Mouse (Mus musculus) CH12.LX (cell line): Measurements from ENCODE around the gene Chrm4. TPM values are rescaled to one million over a fixed set of nuclear protein-coding genes. Genes with fewer than 3 reads are reported as not detected.

ENCODE experiments used
- DNase-seq: peaks from one replicate; pipeline ENCODE4 v3.0.0-alpha.2; 2013; ENCODE audit errors: extremely low read depth
- H3K27ac ChIP-seq: 2 replicates; pipeline ENCODE4 v1.5.1; 2012; ENCODE audit warnings: low read depth, mild to moderate bottlenecking, control low read depth, moderate library complexity; ENCODE audit not compliant: insufficient read depth
- H3K27me3 ChIP-seq: replicated peaks from 2 replicates; pipeline ENCODE3; 2012; ENCODE audit warnings: inconsistent platforms
- H3K36me3 ChIP-seq, 2 experiments: replicated peaks in 1 of 2; 2 replicates each; pipeline versions ENCODE3 to v1.6.1; 2012; ENCODE audit warnings: inconsistent platforms in 1 of 2, low read length in 1 of 2, mild to moderate bottlenecking in 1 of 2, mixed read lengths in 1 of 2, moderate library complexity in 1 of 2; ENCODE audit not compliant: control insufficient read depth in 1 of 2, insufficient read depth in 1 of 2
- H3K4me1 ChIP-seq, 2 experiments: 2 replicates each; pipeline ENCODE4 v1.6.1; 2012; ENCODE audit warnings: inconsistent platforms in 1 of 2, moderate library complexity in 1 of 2; ENCODE audit not compliant: insufficient read depth in 2 of 2, control insufficient read depth in 1 of 2
- H3K4me2 ChIP-seq: 2 replicates; pipeline ENCODE4 v1.6.1; 2012; ENCODE audit warnings: low read depth, mild to moderate bottlenecking, control low read depth; ENCODE audit not compliant: poor library complexity, insufficient read depth, severe bottlenecking
- H3K4me3 ChIP-seq, 3 experiments: fragments of 150-350 bp in 1 of 3; sonication (generic) in 1 of 3; replicated peaks in 1 of 3; 2 replicates each; pipeline versions ENCODE3 to v1.5.1; 2011 to 2012; ENCODE audit warnings: low read depth in 2 of 3, low read length in 2 of 3, mild to moderate bottlenecking in 2 of 3, moderate library complexity in 2 of 3, control low read depth in 1 of 3, improper control_type of control experiment in 1 of 3, inconsistent platforms in 1 of 3, mixed read lengths in 1 of 3; ENCODE audit not compliant: poor library complexity in 1 of 3
- H3K79me2 ChIP-seq: replicated peaks from 2 replicates; pipeline ENCODE4 v1.6.1; 2012; ENCODE audit warnings: mild to moderate bottlenecking, moderate library complexity; ENCODE audit not compliant: control insufficient read depth, poor library complexity, insufficient read depth, severe bottlenecking; ENCODE audit errors: extremely low read depth
- H3K9ac ChIP-seq: 2 replicates; pipeline ENCODE4 v1.6.1; 2012; ENCODE audit warnings: low read depth, mild to moderate bottlenecking, control low read depth, moderate library complexity; ENCODE audit not compliant: insufficient read depth
- H3K9me3 ChIP-seq: replicated peaks from 2 replicates; pipeline ENCODE3; 2012; ENCODE audit warnings: low read length, inconsistent platforms, mixed read lengths
- MAFK ChIP-seq: IDR thresholded peaks from 2 replicates; pipeline ENCODE4 v1.6.1; 2011; ENCODE audit warnings: low read length, improper control_type of control experiment; ENCODE audit not compliant: insufficient replicate concordance
- MAX ChIP-seq: IDR thresholded peaks from 2 replicates; pipeline ENCODE4 v1.6.1; 2011; ENCODE audit warnings: low read length, improper control_type of control experiment
- MAZ ChIP-seq: IDR thresholded peaks from 2 replicates; pipeline ENCODE4 v1.6.1; 2012; ENCODE audit warnings: low read depth, mild to moderate bottlenecking, inconsistent platforms, low read length, improper control_type of control experiment, moderate library complexity
- MYC ChIP-seq: IDR thresholded peaks from 2 replicates; pipeline ENCODE4 v1.6.1; 2011; ENCODE audit warnings: low read depth, mild to moderate bottlenecking, improper control_type of control experiment, low read length
- POLR2A ChIP-seq: IDR thresholded peaks from 2 replicates; pipeline ENCODE4 v1.6.1; 2011; ENCODE audit warnings: low read depth, mild to moderate bottlenecking, improper control_type of control experiment, low read length
- RCOR1 ChIP-seq: conservative IDR thresholded peaks from 2 replicates; pipeline ENCODE4 v1.6.1; 2012; ENCODE audit warnings: low read depth, mild to moderate bottlenecking, inconsistent platforms, low read length, improper control_type of control experiment
- SMC3 ChIP-seq: IDR thresholded peaks from 2 replicates; pipeline ENCODE4 v1.6.1; 2011; ENCODE audit warnings: low read depth, low read length, improper control_type of control experiment
- UBTF ChIP-seq: IDR thresholded peaks from 2 replicates; pipeline ENCODE4 v1.6.1; 2012; ENCODE audit warnings: low read depth, mild to moderate bottlenecking, inconsistent platforms, low read length, improper control_type of control experiment, moderate library complexity
- USF2 ChIP-seq: conservative IDR thresholded peaks from 2 replicates; pipeline ENCODE4 v1.6.1; 2011; ENCODE audit warnings: low read depth, low read length, improper control_type of control experiment
- ZC3H11A ChIP-seq: IDR thresholded peaks from 2 replicates; pipeline ENCODE4 v1.6.1; 2012; ENCODE audit warnings: low read depth, mild to moderate bottlenecking, inconsistent platforms, low read length, improper control_type of control experiment
- dilution Hi-C: fragments of 300-500 bp; cut with MboI; formaldehyde crosslinking; loops from 2 replicates; pipeline ENCODE4 v1.14.3; 2020; ENCODE audit warnings: low sequenced_read_pairs; ENCODE audit not compliant: extremely low pct_unique_long_range_greater_than_20kb, extremely low pct_ligation_motif_present
- in situ Hi-C: fragments of 300-500 bp; cut with MboI; formaldehyde crosslinking; loops from 3 replicates; pipeline ENCODE4 v1.14.3; 2019; ENCODE audit warnings: low sequenced_read_pairs, low pct_ligation_motif_present, low pct_unique_long_range_greater_than_20kb, mixed read lengths
- polyA plus RNA-seq: library from polyadenylated mRNA; unstranded; fragments of >175 nt; gene quantifications from 2 replicates; pipeline ENCODE4 v1.2.1, GENCODE M21; 2012; ENCODE audit warnings: low read depth; ENCODE audit not compliant: insufficient read length
- total RNA-seq, 2 experiments: library from RNA; depleted of rRNA; stranded (reverse); fragments of 300-350 nt in 1 of 2; fragments of >200 nt in 1 of 2; gene quantifications; 2 replicates each; pipeline ENCODE4 v1.2.3; 2012 to 2014

Gene Chrm4
- total and polyA plus RNA-seq, 3 experiments, result 10.0 to 15.1 (median 14.4) TPM

DNA sequence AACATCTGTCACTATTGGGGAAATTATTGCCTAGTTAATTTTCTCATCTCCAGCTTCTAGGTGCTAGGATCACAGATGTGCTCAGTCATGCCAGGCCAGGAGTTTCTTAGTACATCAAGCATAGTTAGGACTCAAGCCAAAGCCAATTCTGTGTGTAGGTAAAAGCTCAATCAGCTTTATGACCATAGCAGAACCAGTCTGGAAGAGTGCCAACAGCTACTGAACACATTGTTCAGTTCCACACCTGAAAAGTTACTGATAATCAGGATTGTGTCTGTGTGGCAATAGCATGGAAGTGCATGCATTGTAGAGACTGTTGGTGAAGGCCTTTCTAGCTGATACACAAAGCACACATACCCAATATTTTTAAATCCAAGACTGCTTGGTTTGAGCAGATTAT, 29.1 kb upstream of the Chrm4 start:
- Histone ChIP-seq H3K4me2 (no peak overlapping the region), H3K4me3 (no peak overlapping the region), H3K9me3 (no peaks in the 10 kb centered on the region), H3K79me2 (no peaks in the 10 kb centered on the region), H3K4me1 (no peaks in the 10 kb centered on the region), H3K9ac (no peak overlapping the region), H3K36me3 (peaks cover 15 to 71% of the 10 kb centered on the region in 2 experiments), H3K27me3 (no peaks in the 10 kb centered on the region), H3K27ac (no peak overlapping the region)
- no peak for DNase-seq
- TF ChIP-seq RCOR1 (no peak), MAX (no peak)
- in situ Hi-C loops (no loop called here), dilution Hi-C loops (no loop called here)

DNA sequence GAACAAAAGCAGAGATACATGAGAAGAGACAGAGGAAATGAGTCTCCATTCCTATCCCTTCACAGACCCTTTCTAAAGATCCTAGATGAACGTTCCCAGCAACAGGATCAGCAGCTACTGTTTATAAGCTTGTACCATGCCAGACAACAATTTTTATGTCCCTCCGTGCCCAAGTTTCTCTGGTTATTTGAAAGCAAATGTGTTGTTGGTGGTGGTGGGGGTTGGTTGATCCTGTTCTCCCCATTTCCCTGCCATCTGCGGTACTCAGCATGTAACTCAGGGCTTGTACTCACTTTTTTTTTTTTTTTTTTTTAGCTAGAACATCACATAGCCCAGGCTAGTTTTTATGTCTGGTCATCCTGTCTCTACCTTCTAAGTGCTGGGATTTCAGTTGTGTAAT, 27.9 kb upstream of the Chrm4 start:
- TF ChIP-seq MYC (no peak), MAFK (no peak), ZC3H11A (no peak), POLR2A (no peak)
- TF ChIP-seq, all 38 proteins: peak for 0
- dilution Hi-C loops (no loop called here), in situ Hi-C loops (no loop called here)
- no peak overlapping the region for H3K9ac ChIP-seq
- H3K27me3 ChIP-seq, result no peaks in the 10 kb centered on the region
- no peak overlapping the region for H3K4me3 ChIP-seq
- H3K79me2 ChIP-seq, result no peaks in the 10 kb centered on the region
- H3K27ac ChIP-seq, result no peak overlapping the region
- H3K36me3 ChIP-seq, result peaks cover 17 to 71% of the 10 kb centered on the region in 2 experiments
- no peak overlapping the region for H3K4me2 ChIP-seq
- no peaks in the 10 kb centered on the region for H3K9me3 ChIP-seq
- no peak for DNase-seq
- no peaks in the 10 kb centered on the region for H3K4me1 ChIP-seq

DNA sequence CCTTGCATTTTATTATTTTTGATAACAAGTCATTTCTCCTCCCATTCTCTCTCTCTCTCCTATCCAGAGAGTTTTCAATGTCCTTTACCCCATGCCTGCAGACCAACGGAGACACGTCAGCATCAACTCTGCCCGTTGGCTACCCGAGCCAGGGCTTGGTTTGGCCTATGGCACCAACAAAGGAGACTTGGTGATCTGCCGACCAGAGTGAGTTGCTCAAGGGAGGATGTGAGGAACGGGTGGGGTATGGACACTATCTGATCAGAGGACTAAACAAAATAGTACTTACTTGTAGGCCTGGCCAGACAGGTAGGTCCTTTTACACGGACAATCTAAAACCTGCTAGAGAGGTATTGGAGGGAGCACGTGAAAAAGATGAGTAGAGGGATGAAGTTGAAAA, 26.6 kb upstream of the Chrm4 start:
- no peak overlapping the region for H3K4me3 ChIP-seq
- H3K36me3 ChIP-seq, result peaks cover 23 to 73% of the 10 kb centered on the region in 2 experiments
- no peak overlapping the region for H3K9ac ChIP-seq
- no peaks in the 10 kb centered on the region for H3K79me2 ChIP-seq
- in situ Hi-C loops, result no loop called here
- no peaks in the 10 kb centered on the region for H3K4me1 ChIP-seq
- no peaks in the 10 kb centered on the region for H3K27me3 ChIP-seq
- no peak overlapping the region for H3K27ac ChIP-seq
- H3K4me2 ChIP-seq, result no peak overlapping the region
- TF ChIP-seq MAZ, result no peak
- dilution Hi-C loops, result no loop called here
- no peaks in the 10 kb centered on the region for H3K9me3 ChIP-seq
- DNase-seq, result no peak

DNA sequence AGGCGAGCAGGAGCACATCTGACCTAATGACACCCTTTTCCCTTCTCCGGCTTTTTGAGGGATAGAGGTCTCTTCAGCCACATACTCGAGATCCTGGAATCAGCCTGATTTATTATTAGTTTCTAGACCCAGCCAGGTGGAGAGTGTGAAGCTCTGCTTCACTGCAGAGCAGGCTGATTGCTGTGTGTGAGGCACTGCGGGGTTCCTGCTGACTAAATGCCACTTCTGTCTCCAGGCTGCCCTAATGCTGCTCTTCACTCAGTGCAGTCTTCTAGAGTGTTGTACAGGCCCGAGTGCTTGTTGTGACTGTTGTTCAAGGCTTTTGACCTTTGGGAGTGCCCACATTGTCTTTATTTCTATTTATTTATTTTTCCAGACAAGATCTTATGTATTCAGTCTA, 24.7 kb upstream of the Chrm4 start:
- H3K9me3 ChIP-seq, result no peaks in the 10 kb centered on the region
- TF ChIP-seq UBTF (no peak), USF2 (no peak), SMC3 (no peak), ZC3H11A (no peak)
- H3K36me3 ChIP-seq, result peaks cover 30 to 79% of the 10 kb centered on the region in 2 experiments
- no peaks in the 10 kb centered on the region for H3K79me2 ChIP-seq
- H3K4me2 ChIP-seq, result no peak overlapping the region
- no peak overlapping the region for H3K4me3 ChIP-seq
- no peak for DNase-seq
- H3K27ac ChIP-seq, result no peak overlapping the region
- dilution Hi-C loops, result no loop called here
- in situ Hi-C loops, result no loop called here
- H3K27me3 ChIP-seq, result no peaks in the 10 kb centered on the region
- no peak overlapping the region for H3K9ac ChIP-seq
- no peaks in the 10 kb centered on the region for H3K4me1 ChIP-seq
